Mouse (Mus musculus) limb, embryonic 14.5 days (tissue): ENCODE data around the gene Chrnb2. TPM values are rescaled to one million over a fixed set of nuclear protein-coding genes. Genes with fewer than 3 reads are reported as not detected.

ENCODE experiments used
- ATAC-seq: fragments of 200-750 bp; cut with Nextera tagmentation; 2 replicates; pipeline ENCODE4 v1.8.0; 2017; ENCODE audit warnings: low read depth, moderate number of reproducible peaks, moderate TSS enrichment; ENCODE audit not compliant: low FRiP score
- DNase-seq: peaks from one replicate; pipeline ENCODE4 v3.0.0-alpha.2; 2015; ENCODE audit warnings: low spot score
- H3K27ac ChIP-seq: fragments of 300-500 bp; sonication (generic); replicated peaks from 2 replicates; pipeline ENCODE4 v1.5.1; 2014; ENCODE audit warnings: low read depth, mild to moderate bottlenecking, low read length, moderate library complexity, mixed read lengths
- H3K27me3 ChIP-seq: fragments of 300-500 bp; sonication (generic); 2 replicates; pipeline ENCODE4 v1.6.1; 2014; ENCODE audit warnings: low read length, mixed read lengths; ENCODE audit not compliant: control insufficient read depth, insufficient read depth
- H3K36me3 ChIP-seq: fragments of 300-500 bp; sonication (generic); 2 replicates; pipeline ENCODE4 v1.6.1; 2014; ENCODE audit warnings: mild to moderate bottlenecking, low read length, moderate library complexity, mixed read lengths; ENCODE audit not compliant: control insufficient read depth, insufficient read depth
- H3K4me1 ChIP-seq: fragments of 300-500 bp; sonication (generic); 2 replicates; pipeline ENCODE4 v1.6.1; 2014; ENCODE audit warnings: antibody characterized with exemption, low read length, mixed read lengths; ENCODE audit not compliant: control insufficient read depth, insufficient read depth
- H3K4me2 ChIP-seq: fragments of 300-500 bp; sonication (generic); replicated peaks from 2 replicates; pipeline ENCODE4 v1.6.1; 2014; ENCODE audit warnings: low read depth, mild to moderate bottlenecking, low read length, moderate library complexity; ENCODE audit not compliant: severe bottlenecking
- H3K4me3 ChIP-seq: fragments of 300-500 bp; sonication (generic); replicated peaks from 2 replicates; pipeline ENCODE4 v1.5.1; 2014; ENCODE audit warnings: low read length
- H3K9ac ChIP-seq: fragments of 300-500 bp; sonication (generic); 2 replicates; pipeline ENCODE4 v1.6.1; 2014; ENCODE audit warnings: mild to moderate bottlenecking, low read depth, low read length, moderate library complexity; ENCODE audit not compliant: severe bottlenecking
- H3K9me3 ChIP-seq: fragments of 300-500 bp; sonication (generic); 2 replicates; pipeline ENCODE4 v1.6.1; 2016; ENCODE audit warnings: low read length; ENCODE audit not compliant: control insufficient read depth
- POLR2A ChIP-seq: fragments of 200-500 bp; IDR thresholded peaks from 2 replicates; pipeline ENCODE4 v1.8.0; 2012; ENCODE audit warnings: inconsistent platforms, mild to moderate bottlenecking, moderate library complexity, borderline replicate concordance; ENCODE audit not compliant: insufficient read depth, insufficient read length; ENCODE audit errors: extremely low read depth
- WGBS: fragments of 180-500 bp; shearing (Covaris S2); extraction: QIAGEN DNeasy Blood & Tissue Kit; methylation state at CpG from one replicate; pipeline ENCODE4 v1.1.7; 2014; 5-methylcytosine and 5-hydroxymethylcytosine counted together
- polyA plus RNA-seq, 2 experiments: library from polyadenylated mRNA; depleted of rRNA in 1 of 2; stranded (reverse) in 1 of 2; unstranded in 1 of 2; fragments of >200 nt; fragmentation: Nextera tagmentation in 1 of 2; extraction: Ambion mirVana in 1 of 2; gene quantifications; 2 replicates each; pipeline versions ENCODE4 v1.2.1 to v1.2.3; 2012 to 2014

Chrnb2 gene
- polyA plus RNA-seq, 2 experiments, result 0.37 to 0.43 TPM

GRCm38 (mm10) chr3:89781640-89782039, 17.2 kb upstream of the Chrnb2 start:
- 78% methylated on average over 5 of the region's 5 CpGs for WGBS
- ATAC-seq (no peak), DNase-seq (no peak)
- Histone ChIP-seq H3K27me3 (no peaks in the 10 kb centered on the region), H3K9me3 (no peaks in the 10 kb centered on the region), H3K9ac (no peak overlapping the region), H3K4me3 (no peak overlapping the region), H3K27ac (no peak overlapping the region), H3K4me1 (no peaks in the 10 kb centered on the region), H3K4me2 (no peak overlapping the region), H3K36me3 (peaks cover 69% of the 10 kb centered on the region)
- no peak for TF ChIP-seq POLR2A

GRCm38 (mm10) chr3:89780102-89780501, 15.7 kb upstream of the Chrnb2 start:
- Histone ChIP-seq H3K27me3 (no peaks in the 10 kb centered on the region), H3K9me3 (no peaks in the 10 kb centered on the region), H3K4me1 (peaks cover 7% of the 10 kb centered on the region), H3K4me2 (no peak overlapping the region), H3K27ac (no peak overlapping the region), H3K9ac (no peak overlapping the region), H3K4me3 (no peak overlapping the region), H3K36me3 (peaks cover 78% of the 10 kb centered on the region)
- no peak for TF ChIP-seq POLR2A
- 92% methylated on average over 4 of the region's 4 CpGs for WGBS
- ATAC-seq, result no peak
- no peak for DNase-seq

GRCm38 (mm10) chr3:89776001-89776400, 11.6 kb upstream of the Chrnb2 start:
- H3K9me3 ChIP-seq, result no peaks in the 10 kb centered on the region
- no peak overlapping the region; the same call in 1 of the 2 replicates for H3K4me2 ChIP-seq
- TF ChIP-seq POLR2A, result no peak
- 67% methylated on average over 4 of the region's 4 CpGs for WGBS
- DNase-seq (no peak), ATAC-seq (no peak)
- no peak overlapping the region for H3K9ac ChIP-seq
- no peak overlapping the region for H3K4me3 ChIP-seq
- H3K27me3 ChIP-seq, result no peaks in the 10 kb centered on the region
- peaks cover 19% of the 10 kb centered on the region for H3K4me1 ChIP-seq
- no peak overlapping the region for H3K27ac ChIP-seq
- H3K36me3 ChIP-seq, result peaks cover 52% of the 10 kb centered on the region

- DNase-seq, result no peak
- Histone ChIP-seq H3K4me1 (peaks cover 19% of the 10 kb centered on the region), H3K4me2 (peak overlapping the region; percentile 90), H3K36me3 (peaks cover 36% of the 10 kb centered on the region), H3K27ac (peak overlapping the region; percentile 97; the same call in 1 of the 2 replicates), H3K9me3 (no peaks in the 10 kb centered on the region), H3K4me3 (peak overlapping the region; percentile 98), H3K9ac (peak overlapping the region; percentile 98), H3K27me3 (no peaks in the 10 kb centered on the region)
- TF ChIP-seq POLR2A, result no peak
- ATAC-seq, result no peak
- WGBS, result 41% methylated on average over 15 of the region's 15 CpGs
Observed at GRCm38 (mm10) chr3:89774236-89774960, 10.0 kb upstream of the Chrnb2 start.

GRCm38 (mm10) chr3:89773740-89774211, 9.3 kb upstream of the Chrnb2 start:
- peak overlapping the region; percentile 98 for H3K4me3 ChIP-seq
- H3K36me3 ChIP-seq, result peaks cover 30% of the 10 kb centered on the region
- H3K9me3 ChIP-seq, result no peaks in the 10 kb centered on the region
- H3K27ac ChIP-seq, result peak overlapping the region; percentile 97
- peak overlapping the region; percentile 90 for H3K4me2 ChIP-seq
- peak; percentile 34 for ATAC-seq
- no peaks in the 10 kb centered on the region for H3K27me3 ChIP-seq
- WGBS, result 2% methylated on average over 18 of the region's 37 CpGs
- TF ChIP-seq POLR2A, result no peak
- H3K4me1 ChIP-seq, result peaks cover 19% of the 10 kb centered on the region
- DNase-seq, result no peak
- H3K9ac ChIP-seq, result peak overlapping the region; percentile 98
